Mouse (Mus musculus) neural tube, embryonic 14.5 days (tissue): ENCODE results near the gene Camk1d. TPM values are rescaled to one million over a fixed set of nuclear protein-coding genes. Genes with fewer than 3 reads are reported as not detected.

Source experiments
- ATAC-seq: fragments of 200-750 bp; cut with Nextera tagmentation; 2 replicates; pipeline ENCODE4 v1.8.0; 2017; ENCODE audit warnings: low read depth, mild to moderate bottlenecking, moderate TSS enrichment, moderate library complexity
- H3K27ac ChIP-seq: fragments of 300-500 bp; sonication (generic); 2 replicates; pipeline ENCODE4 v1.5.1; 2014; ENCODE audit warnings: low read depth, mild to moderate bottlenecking, control low read depth, low read length, moderate library complexity, mixed read lengths
- H3K27me3 ChIP-seq: fragments of 300-500 bp; sonication (generic); 2 replicates; pipeline ENCODE4 v1.6.1; 2014; ENCODE audit warnings: low read length; ENCODE audit not compliant: control insufficient read depth, insufficient read depth
- H3K36me3 ChIP-seq: fragments of 300-500 bp; sonication (generic); 2 replicates; pipeline ENCODE4 v1.6.1; 2014; ENCODE audit warnings: low read length, mixed read lengths; ENCODE audit not compliant: control insufficient read depth, insufficient read depth
- H3K4me1 ChIP-seq: fragments of 300-500 bp; sonication (generic); 2 replicates; pipeline ENCODE4 v1.6.1; 2014; ENCODE audit warnings: low read length; ENCODE audit not compliant: control insufficient read depth, insufficient read depth
- H3K4me2 ChIP-seq: fragments of 300-500 bp; sonication (generic); 2 replicates; pipeline ENCODE4 v1.6.1; 2014; ENCODE audit warnings: mild to moderate bottlenecking, low read depth, low read length, control low read depth
- H3K4me3 ChIP-seq: fragments of 300-500 bp; sonication (generic); 2 replicates; pipeline ENCODE4 v1.5.1; 2014; ENCODE audit warnings: low read depth, low read length, control low read depth, mixed read lengths
- H3K9ac ChIP-seq: fragments of 300-500 bp; sonication (generic); replicated peaks from 2 replicates; pipeline ENCODE4 v1.6.1; 2014; ENCODE audit warnings: low read depth, mild to moderate bottlenecking, control low read depth, low read length, mixed read lengths
- H3K9me3 ChIP-seq: fragments of 300-500 bp; sonication (generic); 2 replicates; pipeline ENCODE4 v1.6.1; 2016; ENCODE audit warnings: low read length; ENCODE audit not compliant: control insufficient read depth
- WGBS: fragments of 180-500 bp; shearing (Covaris S2); extraction: QIAGEN DNeasy Blood & Tissue Kit; methylation state at CpG from one replicate; pipeline ENCODE4 v1.1.7; 2014; 5-methylcytosine and 5-hydroxymethylcytosine counted together
- polyA plus RNA-seq: library from polyadenylated mRNA; unstranded; fragments of >200 nt; fragmentation: Nextera tagmentation; extraction: Ambion mirVana; gene quantifications from 2 replicates; pipeline ENCODE4 v1.2.1, GENCODE M21; 2014

Gene Camk1d
- polyA plus RNA-seq, 1 experiment from 2014 or later: 9.9 TPM

- no peak overlapping the region for H3K4me2 ChIP-seq
- 77% methylated on average over 8 of the region's 8 CpGs for WGBS
Measured at GRCm38 (mm10) chr2:5698451-5698850, 15.9 kb downstream of the Camk1d start.

GRCm38 (mm10) chr2:5694094-5694493 is 20.2 kb downstream of the Camk1d start:
- Histone ChIP-seq H3K36me3 (no peaks in the 10 kb centered on the region), H3K9ac (no peak overlapping the region), H3K4me1 (no peaks in the 10 kb centered on the region), H3K27me3 (no peaks in the 10 kb centered on the region), H3K4me3 (no peak overlapping the region), H3K9me3 (no peaks in the 10 kb centered on the region), H3K4me2 (no peak overlapping the region), H3K27ac (no peak overlapping the region)
- no peak for ATAC-seq
- 73% methylated on average over 9 of the region's 9 CpGs for WGBS

More at GRCm38 (mm10) chr2:5698451-5698850, 15.9 kb downstream of the Camk1d start:
- Histone ChIP-seq H3K27ac (no peak overlapping the region), H3K4me3 (no peak overlapping the region), H3K9ac (no peak overlapping the region), H3K4me1 (no peaks in the 10 kb centered on the region), H3K27me3 (no peaks in the 10 kb centered on the region), H3K9me3 (no peaks in the 10 kb centered on the region), H3K36me3 (no peaks in the 10 kb centered on the region)
- ATAC-seq: no peak

- Histone ChIP-seq H3K4me2 (no peak overlapping the region), H3K9ac (no peak overlapping the region), H3K36me3 (no peaks in the 10 kb centered on the region), H3K27ac (no peak overlapping the region), H3K9me3 (no peaks in the 10 kb centered on the region), H3K27me3 (no peaks in the 10 kb centered on the region), H3K4me3 (no peak overlapping the region), H3K4me1 (no peaks in the 10 kb centered on the region)
- WGBS: 83% methylated on average over 3 of the region's 3 CpGs
- ATAC-seq: no peak
Measured at GRCm38 (mm10) chr2:5691729-5692128, 22.6 kb downstream of the Camk1d start.

- H3K4me3 ChIP-seq: no peak overlapping the region
Measured at GRCm38 (mm10) chr2:5683366-5683765, 30.9 kb downstream of the Camk1d start.

GRCm38 (mm10) chr2:5681909-5682308 is 32.4 kb downstream of the Camk1d start:
- Histone ChIP-seq H3K36me3 (no peaks in the 10 kb centered on the region), H3K27me3 (no peaks in the 10 kb centered on the region), H3K27ac (no peak overlapping the region), H3K9ac (no peak overlapping the region), H3K4me3 (no peak overlapping the region), H3K4me2 (no peak overlapping the region), H3K9me3 (no peaks in the 10 kb centered on the region), H3K4me1 (no peaks in the 10 kb centered on the region)
- ATAC-seq: no peak
- 85% methylated on average over 8 of the region's 8 CpGs for WGBS

More at GRCm38 (mm10) chr2:5683366-5683765, 30.9 kb downstream of the Camk1d start:
- Histone ChIP-seq H3K27ac (no peak overlapping the region), H3K4me1 (no peaks in the 10 kb centered on the region), H3K36me3 (no peaks in the 10 kb centered on the region), H3K9me3 (no peaks in the 10 kb centered on the region), H3K27me3 (no peaks in the 10 kb centered on the region), H3K4me2 (no peak overlapping the region), H3K9ac (no peak overlapping the region)
- 85% methylated on average over 4 of the region's 4 CpGs for WGBS
- no peak for ATAC-seq

- Histone ChIP-seq H3K36me3 (no peaks in the 10 kb centered on the region), H3K9me3 (no peaks in the 10 kb centered on the region), H3K9ac (no peak overlapping the region), H3K4me3 (no peak overlapping the region), H3K4me2 (no peak overlapping the region), H3K4me1 (no peaks in the 10 kb centered on the region), H3K27me3 (no peaks in the 10 kb centered on the region), H3K27ac (no peak overlapping the region)
- 88% methylated on average over 7 of the region's 7 CpGs for WGBS
- no peak for ATAC-seq
Measured at GRCm38 (mm10) chr2:5681302-5681701, 33.0 kb downstream of the Camk1d start.

GRCm38 (mm10) chr2:5679055-5679454 is 35.3 kb downstream of the Camk1d start:
- no peak overlapping the region for H3K4me3 ChIP-seq
- 0 out of 2 replicates have a peak, but pooled peaks cover 3% of the 10 kb centered on the region for H3K4me1 ChIP-seq
- H3K36me3 ChIP-seq: no peaks in the 10 kb centered on the region
- ATAC-seq: no peak
- H3K27ac ChIP-seq: no peak overlapping the region
- no peak overlapping the region for H3K4me2 ChIP-seq
- no peak overlapping the region for H3K9ac ChIP-seq
- WGBS: 91% methylated on average over 2 of the region's 2 CpGs
- no peaks in the 10 kb centered on the region for H3K27me3 ChIP-seq
- H3K9me3 ChIP-seq: no peaks in the 10 kb centered on the region

GRCm38 (mm10) chr2:5677472-5677871 is 36.8 kb downstream of the Camk1d start:
- H3K27me3 ChIP-seq: no peaks in the 10 kb centered on the region
- H3K4me3 ChIP-seq: no peak overlapping the region
- ATAC-seq: no peak
- no peaks in the 10 kb centered on the region for H3K36me3 ChIP-seq
- H3K27ac ChIP-seq: no peak overlapping the region
- no peak overlapping the region for H3K9ac ChIP-seq
- no peak overlapping the region for H3K4me2 ChIP-seq
- H3K9me3 ChIP-seq: no peaks in the 10 kb centered on the region
- 81% methylated on average over 2 of the region's 2 CpGs for WGBS
- H3K4me1 ChIP-seq: 0 out of 2 replicates have a peak, but pooled peaks cover 3% of the 10 kb centered on the region

- ATAC-seq: no peak
- no peaks in the 10 kb centered on the region for H3K9me3 ChIP-seq
- no peaks in the 10 kb centered on the region for H3K27me3 ChIP-seq
- H3K4me1 ChIP-seq: 0 out of 2 replicates have a peak, but pooled peaks cover 3% of the 10 kb centered on the region
- 82% methylated on average over 8 of the region's 8 CpGs for WGBS
- no peak overlapping the region for H3K27ac ChIP-seq
- no peak overlapping the region for H3K4me2 ChIP-seq
- no peak overlapping the region for H3K9ac ChIP-seq
- no peak overlapping the region for H3K4me3 ChIP-seq
- no peaks in the 10 kb centered on the region for H3K36me3 ChIP-seq
Measured at GRCm38 (mm10) chr2:5676786-5677185, 37.5 kb downstream of the Camk1d start.
